Mouse (Mus musculus) adipocyte (in vitro differentiated cells): ENCODE data around the gene Rhob.
A peak's percentile ranks its signal among the peaks of the same experiment; 100 is the strongest.
"Not testable (repeated sequence)": the region's sequence is repeated elsewhere in the genome, so short reads cannot be mapped to it uniquely, and the experiment has no call there.

Experiments
- DNase-seq: peaks from one replicate; pipeline ENCODE4 v3.0.0-alpha.2; 2016; ENCODE audit warnings: low spot score

Rhob gene

DNA sequence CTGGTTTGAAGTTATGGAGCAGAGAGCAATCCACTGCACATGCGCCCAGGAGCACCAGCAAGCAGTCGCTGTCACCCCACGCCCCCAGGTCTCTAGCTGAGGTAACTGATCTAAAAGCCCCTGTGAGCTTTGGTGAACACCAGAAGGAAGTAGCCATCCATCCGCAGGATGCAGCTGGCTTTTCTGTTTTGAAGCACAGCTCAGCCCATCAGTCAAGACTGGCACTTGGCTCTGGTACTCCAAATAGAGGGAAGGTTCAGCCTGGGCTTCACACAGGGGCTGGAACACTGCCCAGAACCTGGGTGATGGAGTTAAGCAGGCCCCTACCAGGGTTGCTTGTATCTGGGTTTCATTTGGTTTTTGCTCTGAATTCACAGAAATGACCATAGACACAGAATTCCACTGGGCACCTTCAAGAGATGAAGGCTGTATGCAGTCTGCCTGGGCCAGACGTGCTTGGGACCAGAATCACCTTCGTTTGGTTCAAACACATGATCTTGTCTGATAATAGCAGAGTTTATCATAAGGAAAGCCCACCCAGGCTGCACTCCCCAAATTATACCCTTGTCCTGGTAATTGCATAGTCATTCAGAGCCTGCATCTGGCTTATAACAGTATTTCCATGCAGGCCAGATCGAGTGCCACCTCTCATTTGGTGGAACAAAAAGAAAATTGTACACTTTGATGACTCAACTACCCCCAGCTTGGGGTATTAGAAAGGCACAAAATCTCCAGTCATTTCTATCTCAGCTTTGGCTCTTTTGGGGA, 27.0 kb downstream of the Rhob start:
- DNase-seq = peak; percentile 87

DNA sequence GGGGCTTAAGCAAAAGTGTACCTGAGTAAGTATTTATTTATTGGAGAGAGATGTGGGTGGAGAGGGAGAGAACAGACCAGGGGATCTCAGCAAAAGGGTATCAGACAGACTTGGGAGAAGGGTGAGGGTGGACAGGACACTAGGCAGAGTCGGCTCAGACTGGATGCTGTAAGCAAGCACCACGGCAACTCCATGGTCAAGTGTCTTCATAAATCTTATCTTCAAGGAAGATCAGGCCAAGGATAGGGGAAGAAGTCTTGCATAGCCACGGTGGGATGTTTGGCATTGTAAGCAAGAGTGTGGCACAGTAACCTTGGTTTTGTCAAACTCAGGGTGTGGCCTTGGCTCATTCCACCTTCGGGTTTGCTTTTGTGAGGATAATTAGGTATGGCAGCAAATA, 27.8 kb downstream of the Rhob start:
- DNase-seq = no peak

DNA sequence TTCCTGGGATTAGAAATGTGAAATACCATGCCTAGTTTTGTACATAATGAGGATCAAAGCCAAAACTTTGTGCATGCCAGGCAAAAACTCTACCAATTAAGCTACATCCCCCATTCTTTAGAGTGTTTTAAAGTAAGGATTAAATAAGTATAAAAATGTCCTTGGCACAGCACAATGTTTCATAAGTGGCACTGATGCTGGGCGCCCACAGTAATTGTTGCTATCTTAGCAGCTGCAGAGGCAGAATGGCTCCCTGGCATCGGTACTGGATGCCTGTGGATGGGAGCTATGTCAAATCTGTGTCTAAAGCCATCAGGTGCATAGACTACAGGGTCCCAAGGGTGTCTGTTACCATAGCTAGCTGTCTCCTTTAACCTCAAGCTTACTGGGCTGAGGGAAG, 28.8 kb downstream of the Rhob start:
- no peak for DNase-seq

DNA sequence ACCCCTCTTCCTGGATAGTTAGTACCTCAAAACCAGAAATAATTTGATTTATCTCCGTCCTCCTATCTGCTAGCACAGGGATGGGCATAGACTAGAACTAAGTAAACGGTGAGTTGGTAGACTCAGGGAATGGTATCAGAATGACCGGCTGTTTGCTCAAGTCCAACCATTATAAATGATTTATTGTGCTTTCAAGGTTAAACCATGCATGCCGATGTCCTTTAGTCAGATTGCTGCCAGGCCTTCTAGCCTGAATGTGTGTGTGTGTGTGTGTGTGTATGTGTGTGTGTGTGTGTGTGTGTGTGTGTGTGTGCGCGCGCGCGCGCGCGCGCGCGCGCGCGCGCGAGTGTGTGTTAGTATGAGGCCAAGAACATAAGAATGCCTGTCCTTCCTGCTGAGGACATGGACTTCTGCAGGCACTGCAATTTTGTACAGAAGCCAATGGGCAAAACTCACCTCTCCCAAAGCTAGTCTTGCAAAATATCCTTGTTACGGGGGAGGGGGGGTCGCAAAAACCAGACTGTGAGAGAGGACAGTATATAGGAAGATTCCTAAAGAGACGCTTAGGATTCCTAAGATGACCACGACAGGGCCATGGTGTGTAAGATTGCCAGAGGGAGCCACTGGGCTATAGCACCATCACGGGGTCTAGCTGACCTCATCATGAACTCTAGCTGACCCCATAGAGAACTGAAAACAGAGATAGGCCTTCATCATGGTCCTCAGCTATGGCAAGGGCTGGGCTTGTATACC, 29.9 kb downstream of the Rhob start:
- DNase-seq = no peak

DNA sequence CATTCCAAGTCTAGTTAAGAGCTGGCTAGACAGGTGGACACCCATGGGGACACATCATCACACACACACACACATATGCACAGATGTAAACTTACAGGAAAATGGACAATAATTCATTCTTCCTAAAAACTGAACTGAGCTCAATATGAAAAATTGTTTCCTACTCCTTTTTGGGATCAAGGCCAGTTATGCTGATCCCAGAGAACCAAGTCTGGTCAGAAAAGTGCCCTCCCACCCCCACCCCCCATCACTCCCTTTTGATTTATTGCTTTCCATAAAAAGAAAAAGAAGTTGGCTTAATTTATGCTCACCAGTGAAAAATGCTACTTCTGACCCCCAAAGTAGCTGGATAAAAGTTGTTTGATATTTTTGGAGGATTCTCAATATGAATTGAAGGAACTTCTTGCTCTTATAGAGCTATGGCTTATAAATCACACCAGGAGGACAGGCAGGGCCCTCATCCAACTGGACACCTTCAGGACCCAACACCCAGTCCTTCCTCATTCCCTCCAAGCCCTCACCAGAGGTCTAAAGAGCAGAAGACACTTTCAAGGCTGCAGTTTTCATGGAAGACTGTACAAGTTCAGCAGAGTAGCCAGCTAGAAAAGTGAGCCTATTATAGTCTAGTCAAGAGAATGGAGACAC, 31.5 kb downstream of the Rhob start:
- peak; percentile 59 for DNase-seq

DNA sequence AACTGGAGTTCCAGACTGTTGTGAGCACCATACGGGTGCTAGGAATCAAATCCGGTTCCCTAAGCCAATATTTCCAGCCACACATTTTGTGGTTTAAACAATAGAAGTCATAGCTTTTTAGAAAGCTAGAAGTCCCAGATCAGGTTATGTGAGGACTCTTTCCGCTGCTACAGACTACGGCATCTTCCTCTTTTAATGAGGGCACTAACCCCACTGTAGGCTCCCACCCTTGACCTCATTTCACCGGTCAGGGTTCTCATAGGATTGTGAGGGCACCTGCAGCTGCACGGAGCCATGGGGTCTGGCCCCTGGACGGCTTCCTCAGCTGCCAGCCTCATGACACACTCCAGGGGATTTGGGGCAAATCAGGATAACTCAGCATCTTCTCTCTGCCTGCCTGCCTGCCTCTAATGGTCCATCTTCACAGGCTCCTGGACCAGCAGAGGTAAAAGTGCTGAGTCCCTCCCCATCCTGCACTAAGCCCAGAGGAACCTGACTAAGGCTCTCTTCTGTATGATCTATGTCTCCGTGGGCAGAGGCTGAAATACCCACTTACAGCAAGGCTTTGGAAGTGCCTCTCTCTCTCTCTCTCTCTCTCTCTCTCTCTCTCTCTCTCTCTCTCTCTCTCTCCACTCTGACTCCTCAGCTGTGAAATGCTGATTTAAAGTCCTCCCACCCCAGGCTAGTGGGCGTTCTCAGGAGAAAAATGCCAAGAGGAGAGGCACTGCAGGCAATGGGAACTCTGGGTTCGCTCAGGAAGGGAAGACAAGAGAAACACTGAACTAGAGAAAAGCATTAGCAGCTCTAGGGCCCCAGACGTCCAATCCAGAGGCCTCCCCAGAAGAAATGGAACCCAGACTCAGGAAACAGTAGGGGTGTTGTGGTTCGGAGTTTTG, 32.5 kb downstream of the Rhob start:
- no peak for DNase-seq

DNA sequence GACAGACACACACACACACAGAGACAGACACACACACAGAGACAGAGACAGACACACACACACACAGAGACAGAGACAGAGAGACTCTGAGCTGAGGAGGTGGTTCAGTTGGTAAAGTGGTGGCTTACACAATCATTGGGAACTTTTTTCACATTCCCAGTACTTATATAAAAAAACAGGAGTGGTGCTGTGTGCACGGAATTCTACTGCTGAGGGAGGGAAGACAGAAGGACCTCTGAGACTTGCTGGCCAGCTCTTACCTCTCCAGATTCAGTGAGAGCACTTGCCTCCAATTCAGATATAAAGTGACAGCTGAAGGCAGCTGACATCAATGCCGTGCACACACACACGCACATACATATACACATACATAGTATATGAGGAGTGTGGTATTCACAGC, 34.1 kb downstream of the Rhob start:
- no peak for DNase-seq

DNA sequence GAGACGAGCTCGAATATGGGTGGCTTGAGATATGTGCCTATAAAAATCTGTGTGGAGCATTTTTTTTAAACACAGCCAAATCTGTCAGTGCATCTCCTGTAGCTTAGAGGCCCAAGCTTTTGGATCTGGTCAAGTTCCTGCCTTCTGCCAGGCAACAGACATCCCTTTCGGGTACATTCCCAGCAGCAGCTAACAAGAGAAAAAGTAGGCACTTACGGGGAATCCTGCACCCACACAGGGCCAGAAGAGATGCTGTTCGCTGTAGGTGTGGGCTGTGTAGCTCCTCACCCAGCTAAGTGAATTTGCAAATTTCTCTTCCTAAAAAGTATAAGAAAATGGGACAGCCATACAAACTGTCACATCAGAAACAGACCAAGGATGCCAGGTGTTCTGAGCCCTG, 34.8 kb downstream of the Rhob start:
- no peak for DNase-seq

DNA sequence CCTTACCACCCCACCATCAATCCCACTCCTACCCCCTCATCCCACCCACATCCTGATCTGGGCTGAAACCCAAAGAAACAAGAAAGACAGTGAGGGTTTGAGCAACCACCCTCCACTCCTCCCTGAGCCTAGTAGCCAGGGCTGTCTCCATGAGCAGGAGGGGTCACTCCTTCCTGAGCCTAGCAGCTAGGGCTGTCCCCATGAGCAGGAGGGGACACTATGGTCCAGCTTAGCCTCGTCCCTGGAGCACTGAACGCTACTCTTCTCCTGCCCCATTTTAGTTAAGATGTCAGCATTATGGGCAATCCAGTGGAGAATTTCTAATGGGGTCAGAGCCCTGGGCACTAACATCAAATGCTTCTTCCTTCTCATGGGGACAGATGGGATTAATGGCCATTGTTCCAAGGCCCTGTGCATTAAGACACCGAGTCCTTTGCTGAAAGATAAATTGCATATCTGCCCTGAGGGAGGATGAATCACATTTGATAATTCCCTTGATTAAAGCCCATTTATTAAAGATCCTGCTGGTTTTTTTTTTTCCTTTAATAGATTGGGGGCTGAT, 36.1 kb downstream of the Rhob start:
- no peak for DNase-seq

DNA sequence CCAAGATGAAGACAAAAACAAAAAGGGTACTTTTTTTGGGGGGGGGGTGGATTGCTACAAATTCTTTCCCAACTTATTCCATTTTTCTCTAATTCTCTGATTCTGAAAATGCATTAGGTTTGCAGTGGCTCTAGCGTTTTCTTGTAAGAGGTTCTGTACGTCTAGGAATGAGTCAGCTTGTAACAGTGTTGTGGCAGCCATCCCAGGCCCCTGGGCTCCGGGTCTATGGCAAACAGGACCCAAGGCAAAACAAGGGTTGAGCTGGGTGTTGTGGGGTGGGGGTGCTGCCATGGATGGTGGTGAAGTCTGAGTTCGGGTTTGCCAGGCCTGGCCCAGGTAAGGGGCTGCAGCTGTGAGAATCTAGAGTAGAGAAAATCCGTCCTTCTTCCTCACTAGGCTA, 37.3 kb downstream of the Rhob start:
- no peak for DNase-seq

DNA sequence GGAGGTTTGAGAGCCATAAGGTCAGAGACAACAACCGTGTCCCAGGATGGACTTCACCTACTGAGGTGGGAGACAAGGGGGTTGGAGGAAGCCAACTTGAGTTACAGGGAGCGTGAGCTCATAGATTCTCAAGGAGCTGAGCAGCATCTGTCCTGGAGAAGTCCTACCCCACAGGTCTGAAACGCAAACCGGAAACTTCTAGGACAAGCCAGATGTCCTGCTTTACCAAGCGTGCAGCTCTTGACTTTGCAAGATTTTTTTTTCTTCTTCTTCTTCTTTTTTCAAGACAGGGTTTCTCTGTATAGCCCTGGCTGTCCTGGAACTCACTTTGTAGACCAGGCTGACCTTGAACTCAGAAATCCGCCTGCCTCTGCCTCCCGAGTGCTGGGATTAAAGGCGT, 38.2 kb downstream of the Rhob start:
- not testable (repeated sequence) for DNase-seq

DNA sequence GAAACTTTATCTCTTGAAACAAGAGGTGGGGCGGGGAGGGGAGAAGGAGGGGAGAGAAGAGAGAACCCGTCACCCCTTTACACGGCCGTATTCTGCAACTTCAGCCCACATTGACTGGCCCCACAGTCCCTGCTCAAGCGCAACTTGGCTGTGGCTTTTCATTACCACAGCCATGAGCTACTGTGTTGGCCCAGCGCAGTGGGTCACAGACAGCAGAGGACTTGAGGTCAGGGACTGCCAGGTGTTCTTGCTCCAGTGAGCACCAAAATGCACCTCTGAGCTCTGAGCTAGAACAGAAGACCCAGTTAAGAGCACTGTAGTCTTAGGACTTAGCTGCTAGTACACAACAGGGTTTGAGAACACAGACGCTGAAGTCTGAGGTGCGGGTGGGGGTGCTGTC, 41.4 kb downstream of the Rhob start:
- DNase-seq = no peak

DNA sequence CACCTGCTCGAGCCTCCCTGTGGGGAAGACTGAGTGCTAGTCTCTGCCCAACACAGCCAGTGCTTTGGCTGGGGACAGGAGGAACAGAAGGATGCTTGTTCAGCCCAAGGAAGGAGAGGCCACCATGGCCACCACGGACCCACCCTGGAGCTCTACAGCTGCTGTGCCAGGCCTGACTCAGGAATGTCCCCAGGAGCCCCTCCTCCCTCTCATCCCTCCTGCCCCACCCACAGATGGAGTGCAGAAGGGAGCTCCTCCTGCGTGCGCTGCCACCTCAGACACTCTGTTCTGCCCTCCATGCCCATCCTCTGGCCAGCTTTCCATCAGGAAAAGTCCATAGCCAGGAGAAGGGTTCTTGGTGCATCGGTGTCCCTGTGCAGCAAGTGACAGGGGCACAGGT, 42.8 kb downstream of the Rhob start:
- no peak for DNase-seq

DNA sequence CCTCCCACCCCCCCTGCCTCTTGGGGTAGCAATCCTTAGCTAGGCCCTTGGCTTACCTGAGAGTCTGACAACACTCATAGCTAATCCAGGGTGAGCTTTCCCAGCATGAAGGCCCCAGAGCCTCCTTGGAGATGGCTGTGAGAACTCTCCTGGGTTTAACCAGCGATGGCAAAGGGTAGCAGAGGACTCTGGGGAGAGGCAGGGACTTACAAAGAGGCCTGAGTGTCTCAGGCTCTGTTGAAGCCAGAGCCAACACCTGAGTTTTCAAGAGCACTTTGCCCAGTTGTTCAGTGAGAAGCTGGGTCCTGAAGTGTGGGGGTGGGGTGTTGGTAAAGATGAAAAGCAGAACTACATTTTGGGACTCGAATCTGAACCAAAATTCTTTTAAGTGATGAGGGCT, 44.8 kb downstream of the Rhob start:
- no peak for DNase-seq

DNA sequence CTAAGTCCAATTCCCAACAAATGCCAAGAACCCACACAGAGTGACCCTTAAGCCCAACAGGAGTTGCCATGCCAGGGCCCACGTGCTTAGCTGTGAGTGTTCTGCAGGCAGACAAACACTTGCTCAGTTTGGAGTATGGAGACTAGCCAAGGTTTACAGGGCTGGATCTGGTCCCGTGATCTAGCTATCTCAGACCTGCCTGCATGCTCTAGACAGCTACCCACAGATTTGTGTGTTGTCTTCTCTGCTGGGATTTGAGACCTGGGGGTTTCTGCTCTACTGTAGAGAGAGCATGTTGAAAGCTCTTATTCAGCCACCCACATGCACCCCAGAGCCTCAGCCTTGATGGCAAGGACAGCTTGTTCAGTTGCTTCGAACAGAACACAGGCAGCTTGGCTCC, 45.3 kb downstream of the Rhob start:
- DNase-seq = peak; percentile 89

DNA sequence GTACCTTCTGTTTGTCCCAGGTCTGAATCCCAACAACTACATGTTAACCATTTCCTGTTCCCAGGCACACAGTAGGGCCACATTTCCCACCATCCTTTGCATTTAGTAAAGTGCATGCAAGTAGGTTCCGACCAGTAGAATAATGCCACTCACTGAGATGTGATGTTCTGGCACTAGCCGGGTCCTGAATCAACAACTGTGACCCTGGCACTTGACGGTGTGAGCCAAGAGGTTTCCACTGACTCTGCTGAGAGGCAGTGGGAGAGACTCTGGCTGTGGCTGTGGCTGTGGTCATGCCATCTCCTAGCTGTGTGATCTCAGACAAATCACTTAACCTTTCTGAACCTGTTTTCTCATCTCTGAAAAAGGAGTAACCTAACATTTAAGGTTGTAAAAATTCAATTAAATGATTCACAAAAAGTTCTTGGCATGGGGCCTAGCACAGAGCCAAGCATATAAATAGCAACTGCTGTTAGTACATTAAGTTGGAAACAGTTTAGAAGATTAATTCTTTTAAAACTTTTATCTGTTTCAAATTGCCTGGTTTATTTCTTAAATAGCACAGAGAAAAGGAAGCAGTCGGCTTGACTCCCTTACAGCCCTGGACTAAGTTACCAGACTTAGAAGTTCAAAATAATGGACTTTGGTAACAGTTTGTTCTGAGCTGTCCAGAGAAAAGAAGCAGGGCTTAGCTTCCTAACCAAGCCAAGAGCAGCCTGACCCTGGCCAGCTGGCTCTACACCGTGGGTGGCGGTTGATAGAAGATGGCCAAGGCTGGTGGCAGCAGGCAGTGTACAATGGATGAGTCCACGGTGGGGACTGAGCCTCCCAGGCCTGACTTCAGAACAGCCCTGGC, 46.8 kb downstream of the Rhob start:
- DNase-seq = peak; percentile 69

DNA sequence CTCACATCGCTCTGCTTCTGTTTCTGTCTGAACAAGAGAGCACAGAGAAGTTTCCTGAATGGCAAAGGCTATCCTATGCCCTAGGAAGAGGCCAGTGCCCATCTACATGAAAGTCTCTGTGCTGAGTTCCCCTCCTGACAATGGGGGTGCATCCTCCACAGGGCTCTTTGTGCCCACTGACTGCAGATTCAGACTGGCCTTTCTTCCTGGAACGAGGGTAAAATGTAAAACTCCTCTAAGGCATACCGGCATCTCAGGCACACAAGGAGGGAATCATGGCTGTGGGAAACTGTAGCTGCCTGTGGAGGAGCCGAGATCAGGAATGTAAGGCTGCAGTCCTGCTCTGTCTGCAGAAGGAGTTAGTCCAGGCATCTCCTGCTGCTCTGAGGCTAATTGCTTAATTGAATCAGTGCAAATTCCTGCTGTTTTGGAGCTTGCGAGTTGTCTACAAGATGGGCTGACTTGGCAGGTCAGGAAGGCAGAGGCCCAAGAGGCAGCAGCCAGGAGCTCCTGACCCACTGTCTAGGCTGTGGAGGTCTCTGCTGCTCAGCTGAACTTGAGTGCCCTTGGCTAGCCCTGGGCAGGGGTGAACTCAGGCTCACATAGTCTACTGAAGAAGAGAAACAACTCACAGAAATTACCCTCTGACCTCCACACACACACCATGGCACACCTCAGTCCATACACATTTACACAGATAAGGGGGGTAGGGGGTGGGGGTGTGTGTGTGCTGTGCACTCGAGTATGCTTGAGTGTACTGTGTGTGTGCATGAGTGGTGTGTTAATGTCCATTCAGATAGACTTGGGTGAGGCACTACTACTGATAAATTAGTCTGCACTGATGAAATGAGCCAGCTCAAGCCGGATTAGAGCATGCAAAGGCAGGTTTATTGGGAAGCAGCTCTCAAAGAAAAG, 48.0 kb downstream of the Rhob start:
- DNase-seq = peak; percentile 52

DNA sequence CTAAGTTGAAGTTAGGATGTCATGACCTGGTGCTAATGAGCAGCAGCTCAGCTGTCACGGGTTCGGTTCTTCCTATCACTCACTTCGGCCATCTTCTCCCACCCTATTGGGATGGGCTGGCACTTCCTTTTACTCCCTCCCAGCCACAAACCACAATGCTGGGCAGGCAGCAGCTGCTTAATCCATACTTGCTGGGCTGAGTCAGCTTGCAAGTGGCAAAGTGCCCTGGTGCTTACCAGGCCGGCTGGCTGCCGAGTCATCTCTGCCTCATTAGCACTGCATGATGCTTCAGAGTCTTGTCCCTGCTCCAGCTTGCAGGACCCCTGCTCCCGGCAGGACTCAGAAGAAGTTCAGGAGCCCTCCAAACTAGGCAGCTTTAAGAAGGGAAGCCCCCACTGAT, 49.2 kb downstream of the Rhob start:
- DNase-seq = peak; percentile 78

DNA sequence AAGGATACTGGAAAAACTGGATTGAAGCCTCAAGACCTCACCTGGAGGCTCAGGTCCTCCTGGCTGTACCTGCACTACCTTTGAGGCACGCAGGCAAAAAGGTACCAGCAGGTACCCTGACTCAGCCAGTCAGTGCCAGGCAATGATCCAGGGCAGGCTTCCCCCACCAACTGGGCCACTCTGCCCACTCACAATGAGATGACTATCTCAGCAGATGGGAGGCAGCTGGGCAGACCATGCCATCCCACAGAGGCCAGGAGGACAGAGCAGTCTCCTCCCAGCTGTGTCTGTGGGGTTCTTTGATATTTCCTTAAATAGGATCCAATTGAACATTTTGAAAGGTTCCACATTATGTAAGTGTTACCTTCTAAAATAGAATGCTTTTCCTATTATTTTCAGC, 49.8 kb downstream of the Rhob start:
- no peak for DNase-seq
